Mouse (Mus musculus) gastrocnemius, postnatal 4 days (tissue): ENCODE measurements around the gene AC109138.7. TPM values are rescaled to one million over a fixed set of nuclear protein-coding genes. Genes with fewer than 3 reads are reported as not detected.
"Not testable (repeated sequence)": the region's sequence is repeated elsewhere in the genome, so short reads cannot be mapped to it uniquely, and the experiment has no call there.

Source experiments
- DNase-seq, 2 experiments: peaks; one replicate each; pipeline ENCODE4 v3.0.0; 2021 to 2022; ENCODE audit warnings: low spot score in 2 of 2, mixed read lengths in 2 of 2
- microRNA-seq: library from miRNA; unstranded; fragments of <30 nt; microRNA quantifications from one replicate; pipeline ENCODE4 v1.2.0, GENCODE M21; 2021
- total RNA-seq, 2 experiments: library from RNA; stranded (reverse); gene quantifications; 2 replicates each; pipeline ENCODE4 v1.2.3; 2021

AC109138.7 gene
- total RNA-seq, 2 experiments from 2014 or later = not detected

DNA sequence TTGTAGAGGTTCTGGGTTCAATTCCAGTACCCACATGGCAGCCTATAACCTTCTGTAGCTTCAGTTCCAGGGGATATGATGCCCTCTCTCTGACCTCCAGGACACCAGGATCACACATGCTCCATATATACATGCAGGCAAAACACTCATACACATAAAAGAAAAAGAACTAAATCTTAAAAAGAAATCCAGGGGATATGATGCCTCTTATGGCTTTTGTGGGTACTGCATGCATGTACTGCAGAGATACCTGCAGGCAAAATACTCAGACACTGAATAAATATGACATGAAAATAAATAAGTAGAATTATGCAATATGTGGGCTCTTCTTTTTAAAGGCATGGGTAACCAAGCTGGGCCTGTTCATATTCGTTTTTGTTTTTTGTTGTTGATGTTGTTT is 32.9 kb downstream of the AC109138.7 start:
- no peak for DNase-seq

- not testable (repeated sequence) for DNase-seq
Measured at GRCm38 (mm10) chr19:4248683-4249082, 34.5 kb downstream of the AC109138.7 start.

DNA sequence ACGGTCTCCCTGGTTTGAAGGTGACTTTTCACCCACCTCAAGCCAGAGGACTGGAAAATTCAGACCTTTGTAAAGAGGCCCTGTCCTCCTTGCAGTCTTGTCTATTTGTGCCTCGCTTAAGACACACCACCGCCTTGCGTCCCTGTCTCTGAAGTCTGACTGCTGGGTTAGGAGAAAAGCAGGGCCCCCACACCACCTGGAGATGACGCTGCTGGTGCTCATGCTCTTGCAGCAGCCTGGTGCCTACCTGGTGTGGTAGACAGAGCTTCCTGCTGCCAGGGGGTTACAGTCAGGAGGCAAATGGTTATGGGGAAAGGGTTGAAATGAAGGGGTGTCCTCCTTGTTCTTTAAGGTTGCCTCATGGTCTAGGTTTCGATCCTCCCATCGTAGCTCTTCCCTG is 40.1 kb downstream of the AC109138.7 start:
- DNase-seq = no peak

- DNase-seq = no peak
Measured at GRCm38 (mm10) chr19:4255583-4256162, 41.5 kb downstream of the AC109138.7 start.

DNA sequence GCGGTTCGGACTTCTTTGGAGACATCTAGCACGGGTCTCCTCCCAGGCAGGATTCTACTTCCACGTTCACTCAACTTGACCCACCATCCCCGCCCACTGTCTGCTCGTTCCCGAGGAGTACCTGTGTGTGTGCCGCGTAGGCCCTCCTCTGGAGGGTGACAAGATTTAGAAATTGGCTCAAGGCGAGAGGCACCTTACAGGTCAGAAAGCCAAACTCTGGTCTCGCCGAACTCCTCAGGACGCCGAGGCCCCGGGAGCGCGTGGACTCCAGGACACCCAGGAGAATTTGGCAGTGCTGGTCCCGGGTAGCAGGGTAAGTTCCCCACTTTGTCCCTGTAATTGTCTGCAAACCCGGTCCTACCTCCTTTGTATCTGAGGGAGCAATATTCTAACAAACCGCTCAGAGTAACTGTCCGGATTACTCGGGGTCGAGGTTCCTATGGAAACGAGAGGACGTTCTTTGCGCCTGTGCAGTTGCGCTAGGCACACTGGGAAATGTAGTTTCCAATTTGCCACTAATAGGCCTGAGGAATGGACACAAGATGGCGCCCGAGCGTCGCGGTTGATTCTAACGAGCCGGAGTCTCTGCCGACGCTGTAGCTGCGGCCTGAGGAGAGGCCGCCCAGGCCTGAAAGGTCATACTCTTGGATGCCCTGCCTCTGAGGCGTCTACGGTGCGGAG is 43.2 kb downstream of the AC109138.7 start:
- DNase-seq = peak; percentile 81 to 92

- no peak for DNase-seq
Measured at GRCm38 (mm10) chr19:4257897-4258252, 43.7 kb downstream of the AC109138.7 start.

- no peak for DNase-seq
Measured at GRCm38 (mm10) chr19:4261038-4261698, 47.0 kb downstream of the AC109138.7 start.

GRCm38 (mm10) chr19:4262756-4263155 is 48.6 kb downstream of the AC109138.7 start:
- DNase-seq = no peak

GRCm38 (mm10) chr19:4263702-4264101 is 49.5 kb downstream of the AC109138.7 start:
- no peak for DNase-seq

DNA sequence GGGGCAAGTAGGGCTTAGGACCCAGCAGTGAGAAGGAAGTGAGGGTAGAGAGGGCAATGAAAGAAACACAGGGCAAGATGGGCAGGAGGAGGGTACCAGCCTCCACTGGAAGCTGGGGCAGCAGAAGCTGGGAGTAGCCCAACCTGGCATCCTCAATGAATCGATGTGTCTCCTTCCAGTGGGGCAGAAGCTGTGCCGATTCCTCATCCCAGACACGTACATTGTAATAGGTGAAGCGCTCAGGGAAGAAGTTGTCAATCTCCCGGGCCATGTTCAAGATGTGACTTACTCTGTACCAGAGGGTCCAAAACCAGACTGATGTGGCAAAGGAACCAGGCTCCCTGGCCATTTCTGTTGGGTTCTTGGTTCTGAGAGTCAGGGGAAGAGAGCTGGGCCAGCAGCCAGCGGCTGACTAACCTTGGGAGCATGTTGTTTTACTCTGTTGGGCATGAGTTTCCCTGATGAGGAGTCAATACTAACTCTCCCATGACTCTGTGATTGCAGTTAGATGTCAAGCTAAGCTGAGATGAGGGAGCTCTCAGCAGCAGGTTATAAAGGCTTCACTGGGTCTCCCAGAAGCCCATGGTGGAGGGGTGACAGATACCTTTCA is 50.1 kb downstream of the AC109138.7 start:
- no peak for DNase-seq

DNA sequence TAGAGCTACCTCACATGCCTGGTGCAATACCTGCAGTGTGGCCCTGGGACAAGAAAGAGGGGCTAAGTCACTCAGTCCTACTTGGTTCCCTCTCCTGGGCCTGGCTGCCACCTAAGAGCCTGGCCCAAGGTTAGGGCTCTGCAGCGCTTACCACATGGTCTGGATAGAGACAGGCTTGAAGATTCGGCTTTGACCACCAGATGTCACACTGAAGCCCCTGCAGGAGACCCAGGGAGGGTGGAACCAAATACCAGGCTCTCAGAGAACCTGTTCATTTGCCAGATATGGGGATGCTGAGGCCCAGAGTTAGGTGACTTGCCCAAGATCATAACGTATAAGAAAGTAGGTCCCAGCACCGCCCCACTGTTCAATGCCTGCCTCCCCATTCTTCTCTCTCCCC is 51.8 kb downstream of the AC109138.7 start:
- DNase-seq = no peak

- DNase-seq = peak in 1 of 2 experiments; percentile 40
Measured at GRCm38 (mm10) chr19:4268566-4269361, 54.6 kb downstream of the AC109138.7 start, which contains the start of gene Ssh3. Gene Ssh3 (minus strand): TSS chr19:4269180.

DNA sequence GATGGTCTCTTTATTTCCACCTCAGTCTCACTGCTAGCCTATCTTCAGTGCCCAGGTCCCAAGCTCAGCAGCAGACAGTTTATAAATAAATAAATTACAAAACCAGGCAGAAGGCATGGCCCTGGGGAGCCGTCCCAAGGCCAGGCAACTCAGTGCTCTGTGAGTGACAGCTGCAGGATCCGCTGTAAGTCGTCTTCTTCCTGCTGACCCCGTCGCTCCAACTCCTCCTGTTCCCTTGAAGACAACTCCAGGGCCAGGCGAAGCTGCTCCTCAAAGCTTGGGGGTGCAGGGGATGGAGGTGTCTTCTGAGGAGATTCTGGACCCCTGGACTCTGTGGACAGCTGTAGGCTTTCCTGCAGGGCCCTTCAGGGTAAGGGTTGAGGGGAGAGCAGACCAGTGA is 56.0 kb downstream of the AC109138.7 start:
- no peak for DNase-seq

DNA sequence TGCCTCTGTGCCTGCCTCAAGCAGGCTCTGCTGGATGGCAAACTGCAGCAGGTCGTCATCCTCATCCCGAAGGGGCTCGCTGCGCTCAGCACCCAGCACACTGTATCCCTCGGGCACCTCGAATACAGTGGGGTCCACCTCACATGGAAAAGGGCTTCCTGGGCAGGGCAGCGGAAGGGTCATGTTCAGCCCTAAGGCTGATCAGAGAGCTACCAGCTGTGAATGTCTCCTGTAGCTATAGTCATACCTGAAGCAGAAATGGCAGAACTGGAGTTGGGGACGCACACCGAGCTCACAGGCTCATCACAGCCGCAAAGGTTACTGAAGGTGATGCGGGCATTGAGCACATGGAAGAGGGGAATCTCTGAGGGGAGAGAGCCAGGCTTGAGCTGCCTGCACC is 56.8 kb downstream of the AC109138.7 start:
- no peak for DNase-seq

- no peak for DNase-seq
Measured at GRCm38 (mm10) chr19:4279487-4279886, 65.3 kb downstream of the AC109138.7 start.

- no peak for DNase-seq
Measured at GRCm38 (mm10) chr19:4280425-4280824, 66.3 kb downstream of the AC109138.7 start.

Small RNA genes within 50 kb of the gene (microRNA-seq; reads per million reads assigned to microRNA genes)
- gene Gm26115 = not detected
- not detected for gene Mir6985

Other genes starting within 250 kb of the AC109138.7 start
- gene Aldh3b2, start 242.0 kb upstream of the AC109138.7 start, total RNA-seq = 1 to 10 TPM in 1 of 2 experiments, under 1 TPM in 1; 0.88 to 1.7 TPM
- gene Acy3, start 227.8 kb upstream of the AC109138.7 start, total RNA-seq = 1 to 10 TPM; 7.0 to 7.6 TPM
- gene Tbx10, start 221.6 kb upstream of the AC109138.7 start, total RNA-seq = not detected
- gene Nudt8, start 213.8 kb upstream of the AC109138.7 start, total RNA-seq = 10 to 100 TPM; 18.5 to 19.0 TPM
- under 1 TPM; 0.49 to 0.74 TPM for gene Gm49405, start 213.7 kb upstream of the AC109138.7 start, total RNA-seq
- gene Doc2g, start 211.0 kb upstream of the AC109138.7 start, total RNA-seq = 1 to 10 TPM; 1.1 to 2.4 TPM
- gene Ndufv1, start 201.6 kb upstream of the AC109138.7 start, total RNA-seq = 100 to 1,000 TPM; 314 to 350 TPM
- 100 to 1,000 TPM; 205 to 221 TPM for gene Gstp1, start 176.4 kb upstream of the AC109138.7 start, total RNA-seq
- 10 to 100 TPM; 40.2 to 49.5 TPM for gene Gstp2, start 168.3 kb upstream of the AC109138.7 start, total RNA-seq
- 1 to 10 TPM in 1 of 2 experiments, not detected in 1; 1.1 TPM for gene Gstp3, start 154.8 kb upstream of the AC109138.7 start, total RNA-seq
- gene Cabp2, start 132.8 kb upstream of the AC109138.7 start, total RNA-seq = not detected
- gene Cdk2ap2, start 117.2 kb upstream of the AC109138.7 start, total RNA-seq = 10 to 100 TPM; 22.9 to 23.9 TPM
- 1 to 10 TPM; 6.1 to 7.3 TPM for gene Pitpnm1, start 114.4 kb upstream of the AC109138.7 start, total RNA-seq
- gene Aip, start 88.5 kb upstream of the AC109138.7 start, total RNA-seq = 10 to 100 TPM; 49.9 to 61.1 TPM
- gene Gpr152, start 74.6 kb upstream of the AC109138.7 start, total RNA-seq = not detected
- not detected for gene Cabp4, start 70.3 kb upstream of the AC109138.7 start, total RNA-seq
- 10 to 100 TPM; 73.6 to 74.5 TPM for gene Coro1b, start 65.7 kb upstream of the AC109138.7 start, total RNA-seq
- 1 to 10 TPM; 1.9 to 2.2 TPM for gene Ptprcap, start 60.8 kb upstream of the AC109138.7 start, total RNA-seq
- 10 to 100 TPM; 34.7 to 38.0 TPM for gene Rps6kb2, start 51.0 kb upstream of the AC109138.7 start, total RNA-seq
- gene Carns1, start 38.9 kb upstream of the AC109138.7 start, total RNA-seq = 10 to 100 TPM; 65.5 to 69.4 TPM
- 1 to 10 TPM; 5.1 to 5.2 TPM for gene Tbc1d10c, start 23.1 kb upstream of the AC109138.7 start, total RNA-seq
- gene Ppp1ca, start 22.3 kb upstream of the AC109138.7 start, total RNA-seq = 100 to 1,000 TPM; 432 to 472 TPM
- 1 to 10 TPM; 7.3 to 8.3 TPM for gene Rad9a, start 12.7 kb upstream of the AC109138.7 start, total RNA-seq
- gene Clcf1, start 119 bp upstream of the AC109138.7 start, total RNA-seq = 1 to 10 TPM; 1.6 to 2.7 TPM
- gene Pold4, start 17.5 kb downstream of the AC109138.7 start, total RNA-seq = 10 to 100 TPM; 31.4 to 34.3 TPM
- gene Ssh3, start 54.8 kb downstream of the AC109138.7 start, total RNA-seq = 1 to 10 TPM; 4.4 to 5.2 TPM
- 1 to 10 TPM; 2.2 to 2.6 TPM for gene Ankrd13d, start 68.8 kb downstream of the AC109138.7 start, total RNA-seq
- 10 to 100 TPM; 42.9 to 43.8 TPM for gene Grk2, start 91.9 kb downstream of the AC109138.7 start, total RNA-seq
- 10 to 100 TPM; 50.9 to 66.8 TPM for gene Kdm2a, start 183.9 kb downstream of the AC109138.7 start, total RNA-seq
- 1 to 10 TPM; 4.4 to 5.2 TPM for gene Rhod, start 225.1 kb downstream of the AC109138.7 start, total RNA-seq